Mouse (Mus musculus) myocyte (in vitro differentiated cells): Measurements from ENCODE around the gene Ush1c.

ENCODE experiments used
- E2F4 ChIP-seq: IDR thresholded peaks from one replicate; pipeline ENCODE4 v1.6.1; 2011; ENCODE audit warnings: mild to moderate bottlenecking, control low read depth, moderate library complexity; ENCODE audit not compliant: insufficient read depth
- MAX ChIP-seq: IDR thresholded peaks from one replicate; pipeline ENCODE4 v1.6.1; 2011; ENCODE audit warnings: low read depth, mild to moderate bottlenecking, control low read depth
- POLR2A ChIP-seq: IDR thresholded peaks from one replicate; pipeline ENCODE4 v1.6.1; 2011; ENCODE audit warnings: low read depth, mild to moderate bottlenecking, control low read depth, moderate library complexity; ENCODE audit not compliant: insufficient read length
- SRF ChIP-seq: IDR thresholded peaks from one replicate; pipeline ENCODE4 v1.6.1; 2011; ENCODE audit warnings: low read depth; ENCODE audit not compliant: control insufficient read depth, insufficient read length
- TCF12 ChIP-seq: IDR thresholded peaks from one replicate; pipeline ENCODE4 v1.6.1; 2011; ENCODE audit warnings: mild to moderate bottlenecking, control low read depth; ENCODE audit not compliant: poor library complexity, insufficient read depth, severe bottlenecking
- USF1 ChIP-seq: IDR thresholded peaks from one replicate; pipeline ENCODE4 v1.6.1; 2011; ENCODE audit warnings: low read depth, mild to moderate bottlenecking, control low read depth, moderate library complexity

- TF ChIP-seq POLR2A = no peak
- no peak for TF ChIP-seq E2F4
- TF ChIP-seq MAX = no peak
- no peak for TF ChIP-seq TCF12
- no peak for TF ChIP-seq SRF
- no peak for TF ChIP-seq USF1
Measured at GRCm38 (mm10) chr7:46200021-46200420, 38.3 kb downstream of the Ush1c start.
